Mouse (Mus musculus) MEL-GATA-1-ER (cell line): ENCODE measurements around the gene Ggt6.

Experiments
- DNase-seq: peaks from one replicate; pipeline ENCODE4 v3.0.0-alpha.2; 2012; ENCODE audit warnings: low read depth; ENCODE audit errors: extremely low read depth

Gene Ggt6

GRCm38 (mm10) chr11:72473540-72473939, 38.2 kb downstream of the Ggt6 start:
- no peak for DNase-seq

- no peak for DNase-seq
Measured at GRCm38 (mm10) chr11:72474926-72475325, 39.6 kb downstream of the Ggt6 start.

GRCm38 (mm10) chr11:72475408-72475807, 40.1 kb downstream of the Ggt6 start:
- peak; percentile 94 for DNase-seq

- no peak for DNase-seq
Measured at GRCm38 (mm10) chr11:72476074-72476625, 40.8 kb downstream of the Ggt6 start.

GRCm38 (mm10) chr11:72477182-72477581, 41.9 kb downstream of the Ggt6 start:
- no peak for DNase-seq

- no peak for DNase-seq
Measured at GRCm38 (mm10) chr11:72477653-72478052, 42.3 kb downstream of the Ggt6 start.

- no peak for DNase-seq
Measured at GRCm38 (mm10) chr11:72478228-72478627, 42.9 kb downstream of the Ggt6 start.

GRCm38 (mm10) chr11:72479499-72479898, 44.2 kb downstream of the Ggt6 start:
- no peak for DNase-seq

GRCm38 (mm10) chr11:72481313-72481712, 46.0 kb downstream of the Ggt6 start:
- no peak for DNase-seq

GRCm38 (mm10) chr11:72481952-72482351, 46.6 kb downstream of the Ggt6 start:
- DNase-seq: no peak

- no peak for DNase-seq
Measured at GRCm38 (mm10) chr11:72484549-72484948, 49.2 kb downstream of the Ggt6 start.

GRCm38 (mm10) chr11:72485157-72485556, 49.8 kb downstream of the Ggt6 start:
- DNase-seq: no peak

GRCm38 (mm10) chr11:72485960-72486359, 50.6 kb downstream of the Ggt6 start:
- DNase-seq: no peak

GRCm38 (mm10) chr11:72487171-72487570, 51.8 kb downstream of the Ggt6 start:
- DNase-seq: no peak

GRCm38 (mm10) chr11:72487739-72488138, 52.4 kb downstream of the Ggt6 start:
- DNase-seq: no peak
